ENCODE assay signal across 25 mouse cellular contexts in genomic region chr4:68787642-68788041, GRCm38 (mm10).
DNase-seq lines count a peak whose midpoint lies in the region; ATAC-seq and TF ChIP-seq lines count a peak whose summit lies in the region.
"Had no signal": no experiment of that assay in that cellular context is flagged by ENCODE, and none has a peak within 500 bp of the region (broad histone marks: within the 10 kb centered on the region; RNA-seq: fewer than 3 reads in every experiment).

No protein-coding gene starts in this region.

- no peak for TF ChIP-seq POLR2A in cerebellum, adult 2 months (IDR thresholded peaks at IDR 0.05; ENCODE audit: borderline replicate concordance, insufficient read depth, low read length)

- no peak for TF ChIP-seq CTCF in cerebellum, adult 2 months (IDR thresholded peaks at IDR 0.05; ENCODE audit: borderline replicate concordance, insufficient read depth, low read depth, low read length)

- 56% methylated on average over 2 of the region's 2 CpGs for WGBS in cerebellum, adult 2 months
- 73% methylated on average over 2 of the region's 2 CpGs for WGBS in heart, embryonic 10.5 days

- no peaks in the 10 kb centered on the region for H3K27me3 ChIP-seq in cerebellum, adult 2 months (ENCODE audit: control insufficient read depth, insufficient read depth, low read length)
- H3K27me3 ChIP-seq in heart, embryonic 10.5 days (ENCODE audit: insufficient read depth, poor library complexity, severe bottlenecking): no peaks in the 10 kb centered on the region
- H3K27me3 ChIP-seq: CH12.LX; embryonic facial prominence, embryonic 12.5 days; forebrain, embryonic 13.5 days; forebrain, embryonic 15.5 days; Patski had no signal

- H3K27ac ChIP-seq in cerebellum, adult 2 months (ENCODE audit: insufficient read depth, low read length): no peak overlapping the region
- no peak overlapping the region for H3K27ac ChIP-seq in heart, embryonic 10.5 days
- H3K27ac ChIP-seq: embryonic facial prominence, embryonic 10.5 days; embryonic facial prominence, embryonic 12.5 days; forebrain, embryonic 13.5 days; forebrain, embryonic 15.5 days had no signal

- DNase-seq in cerebellum, adult 18-20 months: no peak
- peak; percentile 29 to 44 for DNase-seq in cerebellum, postnatal 14 days
- DNase-seq in cerebellum, adult 2 months: no peak
- peak; percentile 1 for DNase-seq in heart, adult 8-10 months (ENCODE audit: low spot score)
- no peak for DNase-seq in heart, postnatal 14 days
- peak; percentile 13 to 18 for DNase-seq in heart, postnatal 10 days
- no peak for DNase-seq in heart, embryonic 10.5 days (ENCODE audit: low spot score)
- DNase-seq: adrenal gland, adult 8-10 months; adrenal gland, postnatal 14 days; adrenal gland, postnatal 36 days; B cell, adult 2 months; cerebellum, adult 11-12 months; cerebellum, adult 9-10 months; cerebellum, postnatal 25 days; forebrain, postnatal 0 days had no signal

- 0 out of 2 replicates have a peak, but pooled peaks have one; percentile 31 for ATAC-seq in cerebellum, adult (ENCODE audit: insufficient number of reproducible peaks, low FRiP score, low TSS enrichment)
- ATAC-seq: activated CD4-positive, CD25-positive, alpha-beta regulatory T cell, adult 4 months; CD4-positive, CD25-positive, alpha-beta regulatory T cell, adult 4 months; forebrain, embryonic 13.5 days; forebrain, embryonic 15.5 days; forebrain, postnatal 0 days had no signal

- H3K4me1 ChIP-seq in cerebellum, adult 2 months (ENCODE audit: control insufficient read depth, insufficient read depth, low read length): 0 out of 2 replicates have a peak, but pooled peaks cover 2% of the 10 kb centered on the region
- no peaks in the 10 kb centered on the region for H3K4me1 ChIP-seq in heart, embryonic 10.5 days
- H3K4me1 ChIP-seq: embryonic facial prominence, embryonic 10.5 days; embryonic facial prominence, embryonic 12.5 days; forebrain, embryonic 13.5 days; forebrain, embryonic 15.5 days had no signal

- intact Hi-C loops in heart, postnatal 14 days (cut with DNase I): no loop called here
- intact Hi-C loops in heart, postnatal 10 days (cut with DNase I): no loop called here

- H3K36me3 ChIP-seq in heart, embryonic 10.5 days: no peaks in the 10 kb centered on the region
- H3K36me3 ChIP-seq: embryonic facial prominence, embryonic 10.5 days; embryonic facial prominence, embryonic 12.5 days; forebrain, embryonic 15.5 days; G1E had no signal

- no peak overlapping the region for H3K4me3 ChIP-seq in cerebellum, adult 2 months (replicated peaks; ENCODE audit: insufficient read depth, low read depth, low read length)
- H3K4me3 ChIP-seq in heart, embryonic 10.5 days: no peak overlapping the region
- H3K4me3 ChIP-seq: embryonic facial prominence, embryonic 10.5 days; embryonic facial prominence, embryonic 12.5 days; forebrain, embryonic 13.5 days; forebrain, embryonic 15.5 days had no signal

- H3K9me3 ChIP-seq in heart, embryonic 10.5 days: no peaks in the 10 kb centered on the region
- H3K9me3 ChIP-seq: embryonic facial prominence, embryonic 10.5 days; embryonic facial prominence, embryonic 12.5 days; forebrain, embryonic 13.5 days; forebrain, embryonic 15.5 days had no signal

Comparison
In these comparisons a context has a peak if more than half of its experiments do, and no peak if none do; other contexts are left out.
1. DNase-seq: peak in cerebellum, postnatal 14 days (2 of 2), heart, adult 8-10 months (single experiment) and heart, postnatal 10 days (2 of 2); none in cerebellum, adult 18-20 months (0 of 2), cerebellum, adult 2 months (0 of 2), heart, postnatal 14 days (0 of 2) and heart, embryonic 10.5 days (single experiment).